Mouse (Mus musculus) lung, adult 2 months (tissue): ENCODE results near the gene Fam160b1.
A peak's percentile ranks its signal among the peaks of the same experiment; 100 is the strongest.

Experiments used
- CTCF ChIP-seq: fragments of 200-500 bp; IDR thresholded peaks from 2 replicates; pipeline ENCODE4 v1.5.1; 2011; ENCODE audit warnings: mild to moderate bottlenecking, low read length, control low read depth; ENCODE audit not compliant: insufficient read depth
- POLR2A ChIP-seq: fragments of 200-500 bp; IDR thresholded peaks from 2 replicates; pipeline ENCODE4 v1.6.1; 2011; ENCODE audit warnings: low read depth, mild to moderate bottlenecking, control low read depth, low read length, borderline replicate concordance; ENCODE audit errors: extremely low read depth

GRCm38 (mm10) chr19:57328792-57329191 is 31.7 kb upstream of the Fam160b1 start:
- no peak for TF ChIP-seq POLR2A
- peak; percentile 37; the same call in 1 of the 2 replicates for TF ChIP-seq CTCF
